Mouse (Mus musculus): Measurements from ENCODE around the gene Chst4. TPM values are rescaled to one million over a fixed set of nuclear protein-coding genes. Genes with fewer than 3 reads are reported as not detected.

The Chst4 gene
- polyA plus RNA-seq, 1 experiment from 2014 or later = 0.14 TPM

DNA sequence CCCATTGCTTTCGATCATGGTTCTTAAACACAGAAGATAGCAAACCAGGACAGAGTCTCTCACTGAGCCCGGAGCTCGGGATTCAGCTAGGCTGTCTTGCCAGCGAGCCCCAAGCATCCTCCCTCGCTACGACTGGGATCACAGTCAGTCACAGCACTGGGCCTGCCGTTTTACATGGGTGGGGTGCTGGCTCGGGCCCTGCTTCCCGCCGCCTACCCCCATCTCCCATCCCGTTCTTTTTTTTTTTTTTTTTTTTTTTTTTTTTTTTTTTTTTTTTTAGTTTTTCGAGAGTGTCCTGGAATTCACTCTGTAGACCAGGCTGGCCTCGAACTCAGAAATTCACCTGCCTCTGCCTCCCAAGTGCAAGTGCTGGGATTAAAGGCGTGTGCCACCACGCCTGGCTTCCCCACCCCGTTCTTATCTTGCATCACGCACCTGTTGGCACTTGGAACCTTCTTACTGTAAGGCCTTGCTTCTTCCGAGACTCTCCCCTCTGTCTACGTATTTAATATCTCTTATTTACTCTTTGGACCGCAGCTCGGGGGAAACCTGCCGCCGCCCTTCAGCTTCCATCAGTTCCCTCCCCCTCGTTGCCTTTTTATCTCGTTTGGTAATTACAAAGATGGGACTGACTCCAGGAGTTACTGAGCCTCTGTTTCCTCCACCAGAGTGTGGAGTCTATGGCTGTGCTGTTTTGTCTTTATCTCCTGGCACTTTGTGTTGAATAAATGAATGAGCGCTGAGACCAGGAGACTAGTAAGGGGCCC is 31.1 kb downstream of the Chst4 start:
- 81% methylated on average over 26 of the region's 26 CpGs for WGBS
- no peak for ATAC-seq (replicated peaks; ENCODE audit: low FRiP score, low read depth)
- H3K27ac ChIP-seq = no peak overlapping the region
- TF ChIP-seq CTCF (IDR thresholded peaks at IDR 0.05; ENCODE audit: low read depth) = no peak
- no peak for DNase-seq (ENCODE audit: low spot score)
- no peaks in the 10 kb centered on the region for H3K27me3 ChIP-seq (ENCODE audit: insufficient read depth, low read length)
- no peak overlapping the region for H3K4me2 ChIP-seq (ENCODE audit: low read length)
- H3K9ac ChIP-seq (ENCODE audit: low read depth, low read length) = no peak overlapping the region
- no peak overlapping the region for H3K4me3 ChIP-seq (replicated peaks; ENCODE audit: low read depth, low read length)
- H3K36me3 ChIP-seq (ENCODE audit: insufficient read depth, low read length) = no peaks in the 10 kb centered on the region
- H3K9me3 ChIP-seq (replicated peaks; ENCODE audit: low read length) = no peaks in the 10 kb centered on the region
- H3K4me1 ChIP-seq (replicated peaks; ENCODE audit: insufficient read depth, low read length) = no peaks in the 10 kb centered on the region

DNA sequence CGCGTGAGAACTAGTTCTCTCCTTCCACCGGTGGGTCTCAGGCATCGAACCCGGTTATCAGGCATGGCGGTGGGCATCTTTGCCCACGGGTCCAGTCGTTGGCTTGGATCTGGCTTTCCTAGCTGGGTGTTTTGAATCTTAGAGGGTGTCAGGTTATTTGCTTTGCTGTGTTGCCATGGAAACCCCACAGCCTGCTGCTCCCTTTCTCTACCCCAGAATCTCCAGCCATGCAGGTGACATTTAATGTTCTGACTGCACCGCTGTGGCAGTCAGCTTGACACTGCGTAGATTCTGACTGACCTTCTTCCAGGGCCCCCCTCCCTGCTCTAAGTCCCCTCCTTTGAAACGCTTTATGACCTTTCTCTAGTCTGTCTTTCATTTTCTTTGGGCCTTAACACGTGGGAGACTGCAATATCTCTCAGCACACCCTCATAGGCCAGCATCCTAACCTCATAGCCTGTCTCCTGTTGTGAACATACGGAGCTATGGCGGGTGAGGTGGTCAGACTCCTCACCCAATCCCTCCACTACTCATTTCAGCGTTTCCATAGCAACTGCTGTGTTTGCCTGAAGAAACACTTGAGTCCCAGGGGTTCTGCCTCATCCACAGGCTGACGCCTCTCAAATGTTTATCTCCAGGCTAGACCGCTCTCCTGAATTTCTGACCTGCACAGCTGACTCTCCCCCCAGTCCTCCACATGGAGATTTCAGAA is 33.1 kb downstream of the Chst4 start:
- no peaks in the 10 kb centered on the region for H3K4me1 ChIP-seq (replicated peaks; ENCODE audit: insufficient read depth, low read length)
- no peaks in the 10 kb centered on the region for H3K9me3 ChIP-seq (replicated peaks; ENCODE audit: low read length)
- no peak; the same call in 1 of the 2 replicates for ATAC-seq (replicated peaks; ENCODE audit: low FRiP score, low read depth)
- H3K4me3 ChIP-seq (replicated peaks; ENCODE audit: low read depth, low read length) = no peak overlapping the region
- 64% methylated on average over 17 of the region's 17 CpGs for WGBS
- no peaks in the 10 kb centered on the region for H3K27me3 ChIP-seq (ENCODE audit: insufficient read depth, low read length)
- DNase-seq (ENCODE audit: low spot score) = peak; percentile 36
- no peak overlapping the region for H3K27ac ChIP-seq
- no peak overlapping the region for H3K4me2 ChIP-seq (ENCODE audit: low read length)
- no peaks in the 10 kb centered on the region for H3K36me3 ChIP-seq (ENCODE audit: insufficient read depth, low read length)
- H3K9ac ChIP-seq (ENCODE audit: low read depth, low read length) = no peak overlapping the region
- TF ChIP-seq CTCF (IDR thresholded peaks at IDR 0.05; ENCODE audit: low read depth) = no peak

DNA sequence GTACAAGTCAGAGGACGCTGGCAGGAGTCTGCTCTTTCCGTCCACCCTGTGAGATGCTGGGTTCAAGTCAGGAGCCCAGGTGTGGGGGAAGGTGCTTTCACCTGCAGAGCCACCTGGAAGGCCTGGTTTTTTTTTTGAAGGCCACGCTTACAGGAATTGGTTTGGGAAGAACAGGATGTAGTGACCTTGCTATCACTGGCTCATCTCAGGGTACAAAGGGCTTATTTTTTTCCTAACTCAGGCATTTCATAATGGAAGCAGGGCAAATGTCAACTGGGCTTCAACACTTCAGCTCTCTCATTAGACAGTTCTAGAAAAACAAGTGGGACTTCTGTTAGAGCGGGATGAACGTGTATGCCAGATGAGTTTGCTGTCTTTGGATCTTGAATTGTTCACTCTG is 35.2 kb downstream of the Chst4 start:
- Histone ChIP-seq H3K4me3 (replicated peaks; ENCODE audit: low read depth, low read length) (no peak overlapping the region), H3K9me3 (replicated peaks; ENCODE audit: low read length) (no peaks in the 10 kb centered on the region), H3K9ac (ENCODE audit: low read depth, low read length) (no peak overlapping the region), H3K4me1 (replicated peaks; ENCODE audit: insufficient read depth, low read length) (no peaks in the 10 kb centered on the region), H3K36me3 (ENCODE audit: insufficient read depth, low read length) (no peaks in the 10 kb centered on the region), H3K27ac (no peak overlapping the region), H3K27me3 (ENCODE audit: insufficient read depth, low read length) (no peaks in the 10 kb centered on the region), H3K4me2 (ENCODE audit: low read length) (no peak overlapping the region)
- no peak for TF ChIP-seq CTCF (IDR thresholded peaks at IDR 0.05; ENCODE audit: low read depth)
- ATAC-seq (replicated peaks; ENCODE audit: low FRiP score, low read depth) (no peak), DNase-seq (ENCODE audit: low spot score) (no peak)
- 69% methylated on average over 5 of the region's 5 CpGs for WGBS

DNA sequence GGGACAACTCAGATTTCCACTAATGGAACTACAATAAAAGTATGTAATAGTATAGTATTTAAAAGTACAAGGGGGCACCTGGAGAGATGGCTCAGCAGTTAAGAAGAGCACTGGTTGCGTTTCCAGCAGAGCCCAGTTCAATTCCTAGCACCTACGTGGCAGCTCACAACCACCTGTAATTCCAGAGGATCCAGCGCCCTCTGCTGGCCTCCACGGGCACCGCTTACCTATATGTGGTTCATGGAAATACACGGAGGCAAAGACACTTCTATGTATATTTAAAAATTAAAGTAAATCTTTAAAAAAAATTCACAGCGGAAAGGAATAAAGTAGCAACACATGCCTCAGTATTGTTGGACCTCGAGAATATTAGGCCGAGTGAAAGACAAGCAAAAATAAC is 36.6 kb downstream of the Chst4 start:
- DNase-seq (ENCODE audit: low spot score) = peak; percentile 33
- no peaks in the 10 kb centered on the region for H3K4me1 ChIP-seq (replicated peaks; ENCODE audit: insufficient read depth, low read length)
- no peaks in the 10 kb centered on the region for H3K36me3 ChIP-seq (ENCODE audit: insufficient read depth, low read length)
- WGBS = 45% methylated on average over 9 of the region's 9 CpGs
- no peak overlapping the region for H3K9ac ChIP-seq (ENCODE audit: low read depth, low read length)
- no peak for ATAC-seq (replicated peaks; ENCODE audit: low FRiP score, low read depth)
- peak; percentile 58 for TF ChIP-seq CTCF (IDR thresholded peaks at IDR 0.05; ENCODE audit: low read depth)
- H3K27ac ChIP-seq = no peak overlapping the region
- no peaks in the 10 kb centered on the region for H3K27me3 ChIP-seq (ENCODE audit: insufficient read depth, low read length)
- H3K4me3 ChIP-seq (replicated peaks; ENCODE audit: low read depth, low read length) = no peak overlapping the region
- H3K4me2 ChIP-seq (ENCODE audit: low read length) = no peak overlapping the region
- H3K9me3 ChIP-seq (replicated peaks; ENCODE audit: low read length) = no peaks in the 10 kb centered on the region

DNA sequence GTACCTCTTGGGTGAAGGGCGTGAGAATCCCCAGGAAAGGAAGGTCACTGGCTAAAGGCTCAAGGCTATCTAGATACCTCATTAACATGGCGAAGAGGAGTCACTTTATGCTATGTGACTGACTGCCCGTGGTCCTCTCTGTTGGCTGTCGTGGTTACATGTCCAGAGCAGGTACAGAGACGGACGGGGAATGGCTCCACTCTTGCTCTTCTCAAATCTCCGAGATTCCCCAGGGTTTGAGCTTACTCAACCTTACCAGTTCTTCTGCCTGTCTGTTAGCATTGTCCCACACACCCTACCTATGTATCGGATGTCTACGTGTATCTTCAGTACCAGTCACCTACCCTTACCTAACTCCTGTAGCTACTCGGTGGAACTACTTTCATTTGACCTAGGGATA is 39.6 kb downstream of the Chst4 start:
- no peak for DNase-seq (ENCODE audit: low spot score)

DNA sequence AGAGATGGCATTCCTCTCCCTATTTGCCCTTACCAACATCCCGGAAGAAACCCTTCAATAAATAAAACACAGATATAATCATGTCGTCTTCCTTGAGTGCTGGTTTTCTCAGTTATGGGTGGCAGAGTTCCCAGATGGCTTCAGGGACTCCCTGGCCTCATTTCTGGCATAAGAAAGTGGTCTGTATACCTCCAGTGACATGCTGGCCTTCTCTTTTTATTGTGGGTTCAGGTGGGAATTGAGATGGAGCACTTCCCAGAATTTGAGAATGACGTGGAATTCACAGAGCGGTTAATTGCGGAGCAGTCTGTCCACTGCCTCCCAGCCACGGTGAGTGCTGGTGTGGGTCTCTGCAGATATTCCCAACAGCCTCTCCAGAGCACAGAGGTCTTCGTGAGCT is 41.5 kb downstream of the Chst4 start:
- Histone ChIP-seq H3K4me1 (replicated peaks; ENCODE audit: insufficient read depth, low read length) (no peaks in the 10 kb centered on the region), H3K4me3 (replicated peaks; ENCODE audit: low read depth, low read length) (no peak overlapping the region), H3K27ac (no peak overlapping the region), H3K9ac (ENCODE audit: low read depth, low read length) (no peak overlapping the region), H3K4me2 (ENCODE audit: low read length) (no peak overlapping the region), H3K36me3 (ENCODE audit: insufficient read depth, low read length) (no peaks in the 10 kb centered on the region), H3K9me3 (replicated peaks; ENCODE audit: low read length) (no peaks in the 10 kb centered on the region), H3K27me3 (ENCODE audit: insufficient read depth, low read length) (no peaks in the 10 kb centered on the region)
- DNase-seq (ENCODE audit: low spot score) (no peak), ATAC-seq (replicated peaks; ENCODE audit: low FRiP score, low read depth) (no peak)
- WGBS = 72% methylated on average over 7 of the region's 7 CpGs
- TF ChIP-seq CTCF (IDR thresholded peaks at IDR 0.05; ENCODE audit: low read depth) = no peak

More for the DNA sequence above, 39.6 kb downstream of the Chst4 start:
- H3K36me3 ChIP-seq (ENCODE audit: insufficient read depth, low read length) = no peaks in the 10 kb centered on the region
- no peaks in the 10 kb centered on the region for H3K9me3 ChIP-seq (replicated peaks; ENCODE audit: low read length)
- ATAC-seq (replicated peaks; ENCODE audit: low FRiP score, low read depth) = no peak
- H3K4me2 ChIP-seq (ENCODE audit: low read length) = no peak overlapping the region
- H3K27me3 ChIP-seq (ENCODE audit: insufficient read depth, low read length) = no peaks in the 10 kb centered on the region
- H3K4me3 ChIP-seq (replicated peaks; ENCODE audit: low read depth, low read length) = no peak overlapping the region
- H3K27ac ChIP-seq = no peak overlapping the region
- no peak overlapping the region for H3K9ac ChIP-seq (ENCODE audit: low read depth, low read length)
- no peak for TF ChIP-seq CTCF (IDR thresholded peaks at IDR 0.05; ENCODE audit: low read depth)
- H3K4me1 ChIP-seq (replicated peaks; ENCODE audit: insufficient read depth, low read length) = no peaks in the 10 kb centered on the region
- WGBS = 82% methylated on average over 10 of the region's 10 CpGs

Data from kidney, postnatal 0 days (tissue).